Mouse (Mus musculus) stomach, postnatal 0 days (tissue): ENCODE measurements around the gene Prr3.
"Not testable (repeated sequence)": the region's sequence is repeated elsewhere in the genome, so short reads cannot be mapped to it uniquely, and the experiment has no call there.

Experiments
- CTCF ChIP-seq: IDR thresholded peaks from 2 replicates; pipeline ENCODE4 v1.5.1; 2016; ENCODE audit warnings: antibody characterized with exemption, low read depth, mild to moderate bottlenecking, moderate library complexity
- EP300 ChIP-seq: optimal IDR thresholded peaks from 2 replicates; pipeline ENCODE3; 2016; ENCODE audit warnings: antibody characterized with exemption

- TF ChIP-seq EP300, CTCF: not testable (repeated sequence)
Observed at GRCm38 (mm10) chr17:35935763-35936162, 44.3 kb downstream of the Prr3 start.
